Mouse (Mus musculus) kidney, embryonic 15.5 days (tissue): ENCODE measurements at regions not wholly inside any gene's neighbourhood (a gene's known extent, or its start where the extent isn't known, plus 50 kb on each side); places are given as distances from the start of the nearest gene placed in this dataset.
A peak's percentile ranks its signal among the peaks of the same experiment; 100 is the strongest.

Experiments used
- ATAC-seq: fragments of 200-750 bp; cut with Nextera tagmentation; replicated peaks from 2 replicates; pipeline ENCODE4 v1.8.0; 2017; ENCODE audit warnings: moderate TSS enrichment; ENCODE audit not compliant: low FRiP score
- H3K27ac ChIP-seq: fragments of 300-500 bp; sonication (generic); 2 replicates; pipeline ENCODE4 v1.5.1; 2015; ENCODE audit warnings: mild to moderate bottlenecking, inconsistent platforms
- H3K27me3 ChIP-seq: fragments of 300-500 bp; sonication (generic); 2 replicates; pipeline ENCODE4 v1.6.1; 2015; ENCODE audit warnings: inconsistent platforms
- H3K36me3 ChIP-seq: fragments of 300-500 bp; sonication (generic); 2 replicates; pipeline ENCODE4 v1.6.1; 2015; ENCODE audit warnings: inconsistent platforms
- H3K4me1 ChIP-seq: fragments of 300-500 bp; sonication (generic); 2 replicates; pipeline ENCODE4 v1.6.1; 2015; ENCODE audit warnings: inconsistent platforms
- H3K4me2 ChIP-seq: fragments of 300-500 bp; sonication (generic); 2 replicates; pipeline ENCODE4 v1.6.1; 2015; ENCODE audit warnings: moderate library complexity, mild to moderate bottlenecking, inconsistent platforms
- H3K4me3 ChIP-seq: fragments of 300-500 bp; sonication (generic); replicated peaks from 2 replicates; pipeline ENCODE4 v1.5.1; 2015; ENCODE audit warnings: mild to moderate bottlenecking, inconsistent platforms
- H3K9ac ChIP-seq: fragments of 300-500 bp; sonication (generic); 2 replicates; pipeline ENCODE4 v1.6.1; 2015; ENCODE audit warnings: mild to moderate bottlenecking, inconsistent platforms
- H3K9me3 ChIP-seq: fragments of 300-500 bp; sonication (generic); replicated peaks from 2 replicates; pipeline ENCODE4 v1.6.1; 2016; ENCODE audit warnings: inconsistent platforms
- WGBS: fragments of 180-500 bp; shearing (Covaris S2); methylation state at CpG from one replicate; pipeline ENCODE4 v1.1.7; 2015; ENCODE audit warnings: mixed read lengths; 5-methylcytosine and 5-hydroxymethylcytosine counted together

DNA sequence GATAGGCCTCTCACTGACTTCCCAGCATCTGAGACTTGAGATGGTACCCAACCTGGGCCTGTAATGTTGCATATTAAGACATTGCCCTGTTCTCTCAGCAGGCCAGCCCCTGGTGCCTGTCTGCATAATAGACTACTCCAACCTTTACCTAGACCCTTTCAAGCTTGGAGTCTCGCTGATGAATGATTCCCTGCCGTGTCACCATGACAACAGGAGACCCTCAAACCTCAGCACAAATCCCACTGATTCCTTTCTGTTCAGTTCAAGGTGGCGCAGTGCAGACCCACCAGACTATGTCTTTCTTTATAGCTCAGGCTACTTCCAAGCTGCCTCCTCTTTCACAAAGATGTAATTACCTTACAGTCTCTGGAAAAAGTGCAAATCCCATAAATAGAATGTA lies 172.0 kb downstream of the Dcdc2c start:
- H3K36me3 ChIP-seq = no peaks in the 10 kb centered on the region
- no peak overlapping the region for H3K4me2 ChIP-seq
- WGBS = 80% methylated on average over 3 of the region's 3 CpGs
- H3K4me1 ChIP-seq = 0 out of 2 replicates have a peak, but pooled peaks cover 2% of the 10 kb centered on the region
- no peak overlapping the region for H3K4me3 ChIP-seq
- H3K27ac ChIP-seq = no peak overlapping the region
- H3K9me3 ChIP-seq = no peaks in the 10 kb centered on the region
- H3K27me3 ChIP-seq = no peaks in the 10 kb centered on the region
- H3K9ac ChIP-seq = no peak overlapping the region
- ATAC-seq = no peak

DNA sequence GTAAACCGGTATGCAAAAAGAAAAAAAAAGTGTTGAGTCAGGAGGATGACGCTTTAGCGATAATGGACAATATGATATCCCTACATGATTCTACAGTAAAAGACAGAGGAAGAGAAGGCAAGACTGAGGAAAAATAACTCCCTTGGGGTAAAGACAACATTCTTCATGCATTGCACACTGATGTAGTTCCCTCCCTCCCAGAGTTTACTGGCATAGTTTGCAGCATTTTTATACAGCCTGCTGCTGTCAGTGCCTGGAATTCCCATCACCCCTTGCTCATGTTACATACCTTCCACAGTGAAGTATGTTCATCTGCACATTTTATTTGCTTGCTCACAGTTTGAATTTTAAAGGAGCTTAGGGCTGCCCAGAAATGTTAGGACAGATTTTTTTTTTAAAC lies 174.2 kb downstream of the Dcdc2c start:
- WGBS = 84% methylated on average over 3 of the region's 3 CpGs
- H3K27ac ChIP-seq = no peak overlapping the region
- no peak overlapping the region for H3K4me3 ChIP-seq
- no peak overlapping the region for H3K4me2 ChIP-seq
- no peaks in the 10 kb centered on the region for H3K27me3 ChIP-seq
- 0 out of 2 replicates have a peak, but pooled peaks cover 2% of the 10 kb centered on the region for H3K4me1 ChIP-seq
- H3K36me3 ChIP-seq = no peaks in the 10 kb centered on the region
- no peaks in the 10 kb centered on the region for H3K9me3 ChIP-seq
- H3K9ac ChIP-seq = no peak overlapping the region
- no peak for ATAC-seq

GRCm38 (mm10) chr12:28377373-28377772 lies 174.8 kb downstream of the Dcdc2c start:
- Histone ChIP-seq H3K4me1 (0 out of 2 replicates have a peak, but pooled peaks cover 2% of the 10 kb centered on the region), H3K36me3 (no peaks in the 10 kb centered on the region), H3K4me3 (no peak overlapping the region), H3K9me3 (no peaks in the 10 kb centered on the region), H3K27me3 (no peaks in the 10 kb centered on the region), H3K4me2 (no peak overlapping the region), H3K27ac (no peak overlapping the region), H3K9ac (no peak overlapping the region)
- 91% methylated on average over 4 of the region's 4 CpGs for WGBS
- no peak for ATAC-seq

GRCm38 (mm10) chr12:28376770-28377169 lies 175.4 kb downstream of the Dcdc2c start:
- Histone ChIP-seq H3K36me3 (no peaks in the 10 kb centered on the region), H3K9ac (no peak overlapping the region), H3K27me3 (no peaks in the 10 kb centered on the region), H3K4me2 (no peak overlapping the region), H3K4me3 (no peak overlapping the region), H3K4me1 (0 out of 2 replicates have a peak, but pooled peaks cover 2% of the 10 kb centered on the region), H3K27ac (no peak overlapping the region), H3K9me3 (no peaks in the 10 kb centered on the region)
- ATAC-seq = no peak
- 58% methylated on average over 4 of the region's 4 CpGs for WGBS

- Histone ChIP-seq H3K9me3 (no peaks in the 10 kb centered on the region), H3K4me3 (no peak overlapping the region), H3K27ac (no peak overlapping the region), H3K4me2 (no peak overlapping the region), H3K4me1 (0 out of 2 replicates have a peak, but pooled peaks cover 3% of the 10 kb centered on the region), H3K36me3 (no peaks in the 10 kb centered on the region), H3K9ac (no peak overlapping the region), H3K27me3 (no peaks in the 10 kb centered on the region)
- no peak for ATAC-seq
- WGBS = 55% methylated on average over 2 of the region's 2 CpGs
These were observed 186.9 kb downstream of the Dcdc2c start for GRCm38 (mm10) chr12:28365304-28365703.

DNA sequence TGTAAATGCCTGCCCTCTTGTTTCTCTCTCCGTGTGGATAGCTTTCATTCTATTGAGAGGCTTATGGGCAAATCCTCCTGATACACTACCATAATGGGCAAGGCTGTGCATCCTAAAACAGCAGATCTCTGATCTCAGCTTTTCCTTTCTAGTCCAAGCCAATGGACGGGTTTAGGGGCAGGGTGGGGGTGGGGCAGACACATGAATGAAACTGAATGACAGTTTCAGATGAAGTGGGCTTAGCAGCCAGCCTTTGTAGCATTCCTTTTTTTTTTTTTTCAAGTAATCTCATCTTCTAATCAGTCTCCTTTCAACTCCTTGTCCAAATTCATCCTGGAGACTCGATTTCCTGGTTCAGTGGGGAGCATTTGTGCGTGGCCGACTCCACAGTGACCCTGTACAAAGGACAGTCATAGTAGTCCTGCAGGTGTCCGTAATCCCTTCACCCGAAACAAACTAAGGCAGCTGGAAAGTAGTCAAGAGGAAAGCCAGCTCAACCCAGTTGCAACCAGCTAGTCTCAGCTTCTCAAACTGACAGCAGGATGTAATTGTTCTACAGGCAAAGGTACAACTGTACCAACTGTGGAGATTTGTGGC lies 193.4 kb downstream of the Dcdc2c start:
- no peaks in the 10 kb centered on the region for H3K36me3 ChIP-seq
- no peak overlapping the region for H3K4me3 ChIP-seq
- H3K4me2 ChIP-seq = no peak overlapping the region
- peak overlapping the region; percentile 37; the same call in 1 of the 2 replicates for H3K27ac ChIP-seq
- H3K9ac ChIP-seq = no peak overlapping the region
- 46% methylated on average over 7 of the region's 7 CpGs for whole genome bisulfite sequencing
- 0 out of 2 replicates have a peak, but pooled peaks cover 5% of the 10 kb centered on the region for H3K4me1 ChIP-seq
- H3K27me3 ChIP-seq = no peaks in the 10 kb centered on the region
- ATAC-seq = peak; percentile 71; the same call in 1 of the 2 replicates
- H3K9me3 ChIP-seq = no peaks in the 10 kb centered on the region

DNA sequence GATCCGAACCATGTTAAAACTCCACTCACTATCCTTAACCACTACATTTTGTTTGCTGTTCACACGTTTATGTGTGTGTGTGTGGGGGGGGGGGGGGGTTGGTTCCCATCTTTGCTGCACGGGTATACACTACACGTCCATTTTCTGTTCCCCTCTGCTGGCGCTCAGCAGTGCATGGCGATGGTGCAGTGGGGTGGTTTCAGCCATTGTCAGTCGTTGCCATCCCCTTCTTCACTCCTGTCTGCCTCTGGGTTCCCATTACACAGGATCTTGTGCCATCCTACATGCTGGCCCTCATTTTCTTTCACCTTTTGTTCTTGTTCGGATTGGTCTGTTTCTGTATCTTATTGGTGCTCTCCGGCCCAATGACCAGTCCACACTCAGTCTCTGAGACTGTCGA lies 194.4 kb downstream of the Dcdc2c start:
- no peaks in the 10 kb centered on the region for H3K27me3 ChIP-seq
- H3K27ac ChIP-seq = no peak overlapping the region
- no peak overlapping the region for H3K4me2 ChIP-seq
- no peaks in the 10 kb centered on the region for H3K9me3 ChIP-seq
- WGBS = 80% methylated on average over 10 of the region's 10 CpGs
- H3K36me3 ChIP-seq = no peaks in the 10 kb centered on the region
- H3K9ac ChIP-seq = no peak overlapping the region
- 0 out of 2 replicates have a peak, but pooled peaks cover 5% of the 10 kb centered on the region for H3K4me1 ChIP-seq
- no peak overlapping the region for H3K4me3 ChIP-seq
- ATAC-seq = no peak

GRCm38 (mm10) chr12:28353140-28353539 lies 199.1 kb downstream of the Dcdc2c start:
- Histone ChIP-seq H3K9me3 (no peaks in the 10 kb centered on the region), H3K36me3 (no peaks in the 10 kb centered on the region), H3K27me3 (no peaks in the 10 kb centered on the region), H3K4me3 (no peak overlapping the region), H3K9ac (no peak overlapping the region), H3K4me2 (no peak overlapping the region), H3K4me1 (no peaks in the 10 kb centered on the region), H3K27ac (no peak overlapping the region)
- ATAC-seq = no peak
- WGBS = 58% methylated on average over 3 of the region's 3 CpGs

DNA sequence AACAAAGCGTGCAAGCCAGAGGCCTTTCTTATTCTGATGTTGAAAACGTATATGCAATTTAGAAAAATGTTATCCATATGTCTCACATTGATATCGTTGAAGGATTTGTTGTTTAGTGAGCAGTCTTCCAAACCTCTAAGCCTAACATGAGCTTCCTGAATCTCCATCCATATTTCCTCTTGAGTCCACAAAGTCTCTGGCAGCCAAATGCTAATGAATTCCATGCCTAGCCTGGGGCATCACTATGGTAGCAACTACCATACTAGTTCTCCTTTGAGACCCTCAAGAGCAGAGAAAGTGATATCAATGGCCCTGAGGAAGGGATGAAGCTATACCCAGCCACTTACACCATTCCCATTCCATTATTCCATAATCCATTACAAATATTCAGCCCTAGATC lies 199.6 kb downstream of the Dcdc2c start:
- Histone ChIP-seq H3K4me1 (no peaks in the 10 kb centered on the region), H3K27ac (no peak overlapping the region), H3K4me3 (no peak overlapping the region), H3K4me2 (no peak overlapping the region), H3K9me3 (no peaks in the 10 kb centered on the region), H3K36me3 (no peaks in the 10 kb centered on the region), H3K27me3 (no peaks in the 10 kb centered on the region), H3K9ac (no peak overlapping the region)
- WGBS = 84% methylated on average over 3 of the region's 3 CpGs
- ATAC-seq = no peak

- no peaks in the 10 kb centered on the region for H3K36me3 ChIP-seq
- no peaks in the 10 kb centered on the region for H3K27me3 ChIP-seq
- no peaks in the 10 kb centered on the region for H3K9me3 ChIP-seq
- H3K4me3 ChIP-seq = no peak overlapping the region
- ATAC-seq = peak; percentile 62; the same call in 1 of the 2 replicates
- no peak overlapping the region for H3K27ac ChIP-seq
- no peak overlapping the region for H3K4me2 ChIP-seq
- H3K4me1 ChIP-seq = peaks cover 4% of the 10 kb centered on the region
- no peak overlapping the region for H3K9ac ChIP-seq
- WGBS = 31% methylated on average over 2 of the region's 2 CpGs
These were observed 209.5 kb downstream of the Dcdc2c start for GRCm38 (mm10) chr12:28342735-28343134.

GRCm38 (mm10) chr12:28332591-28332990 lies 219.6 kb downstream of the Dcdc2c start:
- H3K4me3 ChIP-seq = no peak overlapping the region
- no peak overlapping the region for H3K27ac ChIP-seq
- H3K4me1 ChIP-seq = no peaks in the 10 kb centered on the region
- no peak overlapping the region for H3K9ac ChIP-seq
- WGBS = 14% methylated on average over 5 of the region's 5 CpGs
- H3K9me3 ChIP-seq = no peaks in the 10 kb centered on the region
- no peak overlapping the region for H3K4me2 ChIP-seq
- ATAC-seq = no peak
- H3K27me3 ChIP-seq = no peaks in the 10 kb centered on the region
- no peaks in the 10 kb centered on the region for H3K36me3 ChIP-seq

DNA sequence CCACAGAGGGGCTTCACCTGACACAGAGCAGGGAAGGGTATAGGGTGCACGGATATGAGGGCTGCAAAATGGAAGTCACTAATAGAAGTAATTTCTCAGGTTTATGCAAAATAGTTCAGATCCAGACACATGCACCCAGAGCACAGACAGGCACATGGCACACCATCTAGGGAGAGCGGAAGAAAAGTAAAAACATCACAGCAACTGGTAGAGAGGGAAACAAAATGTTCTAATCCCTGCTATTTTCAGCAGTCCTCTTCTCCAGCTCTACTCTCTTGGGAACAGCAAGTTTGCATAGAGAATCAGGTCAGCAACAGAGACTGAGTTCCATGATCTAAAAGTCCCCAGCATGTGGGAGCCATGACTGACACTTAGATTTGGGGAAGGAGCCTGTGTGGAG lies 220.4 kb downstream of the Dcdc2c start:
- Histone ChIP-seq H3K4me3 (no peak overlapping the region), H3K27me3 (no peaks in the 10 kb centered on the region), H3K9ac (no peak overlapping the region), H3K9me3 (no peaks in the 10 kb centered on the region), H3K36me3 (no peaks in the 10 kb centered on the region), H3K4me1 (no peaks in the 10 kb centered on the region), H3K27ac (no peak overlapping the region), H3K4me2 (no peak overlapping the region)
- ATAC-seq = no peak
- WGBS = 84% methylated on average over 2 of the region's 2 CpGs

DNA sequence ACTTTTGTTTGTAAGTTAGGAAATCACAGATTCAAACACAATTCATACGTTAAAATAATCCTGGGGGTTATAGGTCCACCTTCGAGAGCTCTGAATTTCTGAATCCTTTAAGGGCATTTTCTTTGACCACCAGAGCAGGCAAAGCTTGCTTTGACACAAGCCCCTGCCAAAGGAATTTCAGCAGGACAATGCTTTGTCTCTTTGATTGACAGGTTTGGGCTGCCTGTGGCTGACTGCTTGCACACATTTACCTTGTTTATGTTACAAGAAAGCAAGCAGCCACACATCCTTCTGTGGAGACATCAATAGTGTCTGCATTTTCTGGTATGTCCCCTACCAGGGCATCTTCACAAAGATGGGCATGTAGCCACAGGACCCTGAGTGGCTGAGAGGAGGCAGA lies 228.5 kb downstream of the Dcdc2c start:
- H3K27me3 ChIP-seq = no peaks in the 10 kb centered on the region
- 77% methylated on average over 2 of the region's 2 CpGs for WGBS
- no peak overlapping the region for H3K4me3 ChIP-seq
- no peak overlapping the region for H3K4me2 ChIP-seq
- H3K36me3 ChIP-seq = no peaks in the 10 kb centered on the region
- no peaks in the 10 kb centered on the region for H3K9me3 ChIP-seq
- no peaks in the 10 kb centered on the region for H3K4me1 ChIP-seq
- no peak overlapping the region for H3K27ac ChIP-seq
- H3K9ac ChIP-seq = no peak overlapping the region
- no peak for ATAC-seq
